Mouse (Mus musculus) brain, embryonic 14.5 days (tissue): ENCODE results near the gene Thsd4.

Experiments used
- CTCF ChIP-seq: fragments of 200-500 bp; IDR thresholded peaks from 2 replicates; pipeline ENCODE4 v1.5.1; 2012; ENCODE audit warnings: inconsistent platforms, mild to moderate bottlenecking, moderate library complexity, borderline replicate concordance; ENCODE audit not compliant: insufficient read depth, insufficient read length; ENCODE audit errors: extremely low read depth
- POLR2A ChIP-seq: fragments of 200-500 bp; IDR thresholded peaks from 2 replicates; pipeline ENCODE4 v1.6.1; 2012; ENCODE audit warnings: mild to moderate bottlenecking, inconsistent platforms, borderline replicate concordance; ENCODE audit not compliant: poor library complexity, insufficient read depth, insufficient read length, severe bottlenecking; ENCODE audit errors: extremely low read depth

DNA sequence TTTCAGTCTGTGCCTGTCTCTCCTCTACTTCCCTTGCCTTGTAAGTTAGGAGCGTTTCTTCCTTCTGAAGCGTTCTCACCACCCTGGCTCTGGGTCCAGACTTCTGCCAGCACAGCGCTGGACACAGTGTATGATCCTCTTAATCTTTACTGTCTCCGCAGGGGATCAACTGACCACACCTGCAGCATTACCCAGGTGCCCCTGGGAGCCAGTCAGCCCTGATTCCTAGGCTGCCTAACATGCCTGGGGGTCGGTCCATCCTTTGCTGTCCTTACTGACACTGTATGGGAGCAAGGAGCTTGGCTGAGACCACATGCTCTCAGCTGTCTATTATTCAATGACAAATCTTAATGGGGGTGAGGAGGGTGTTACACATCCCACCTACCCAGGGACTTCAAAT is 571.9 kb downstream of the Thsd4 start:
- TF ChIP-seq CTCF, result no peak
- no peak for TF ChIP-seq POLR2A
